Mouse (Mus musculus): ENCODE results near the gene Gpam.

DNA sequence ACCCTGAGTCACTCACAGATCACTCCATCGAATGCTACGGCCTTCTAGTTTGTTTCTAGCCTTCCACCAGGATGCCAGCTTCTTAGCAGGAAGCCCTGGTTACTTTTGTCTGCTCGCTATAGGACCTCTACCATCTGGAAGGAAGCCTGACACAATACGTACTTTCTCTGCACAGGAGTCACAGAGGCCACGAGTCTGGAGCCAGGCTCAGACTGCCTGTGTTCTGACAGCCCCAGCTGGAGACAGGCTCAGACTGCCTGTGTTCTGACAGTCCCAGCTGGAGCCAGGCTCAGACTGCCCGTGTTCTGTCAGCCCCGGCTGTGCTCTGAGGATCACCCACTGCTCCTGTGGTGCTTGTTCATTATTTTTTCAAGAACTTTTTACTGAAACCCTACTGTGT is 10.8 kb upstream of the Gpam start:
- TF ChIP-seq POLR2A (IDR thresholded peaks at IDR 0.05; ENCODE audit: borderline replicate concordance, low read depth, low read length) (no peak), CTCF (IDR thresholded peaks at IDR 0.05; ENCODE audit: low read depth, low read length) (no peak)

Data from bone marrow macrophage, adult 2 months (primary cell).